Mouse (Mus musculus): ENCODE measurements around the gene Aebp2. TPM values are rescaled to one million over a fixed set of nuclear protein-coding genes. Genes with fewer than 3 reads are reported as not detected.

The Aebp2 gene
- polyA plus RNA-seq, 1 experiment from 2014 or later: 11.3 TPM

DNA sequence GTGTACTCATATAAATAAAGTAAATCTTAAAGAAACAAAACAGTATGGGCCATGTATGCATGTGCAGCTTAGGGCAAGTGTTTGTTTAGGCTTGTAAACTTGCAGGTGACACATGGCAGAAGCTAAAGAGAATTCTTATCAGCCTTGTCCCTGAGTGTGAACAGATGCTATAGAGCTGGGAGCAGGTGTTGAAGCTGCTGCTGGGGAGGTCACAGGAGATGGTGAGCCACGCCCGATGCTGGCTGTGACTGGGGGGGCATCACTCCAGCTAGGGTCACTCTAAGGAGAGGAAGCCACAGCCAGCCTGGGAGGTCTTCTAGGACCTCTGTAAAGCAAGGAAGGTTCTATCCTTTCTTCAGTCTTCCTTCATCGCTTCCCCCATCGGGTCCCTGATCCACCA lies 53.6 kb downstream of the Aebp2 start:
- H3K4me1 ChIP-seq (replicated peaks; ENCODE audit: control insufficient read depth, insufficient read depth, low read length): peaks cover 19% of the 10 kb centered on the region
- no peak for ATAC-seq (ENCODE audit: low FRiP score)
- H3K9me3 ChIP-seq (ENCODE audit: control insufficient read depth, low read length): no peaks in the 10 kb centered on the region
- H3K27me3 ChIP-seq (ENCODE audit: control insufficient read depth, insufficient read depth, low read length): no peaks in the 10 kb centered on the region
- no peak overlapping the region for H3K9ac ChIP-seq
- no peak overlapping the region for H3K4me3 ChIP-seq (replicated peaks; ENCODE audit: low read length)
- 93% methylated on average over 4 of the region's 4 CpGs for WGBS
- no peak overlapping the region for H3K27ac ChIP-seq
- H3K36me3 ChIP-seq (replicated peaks; ENCODE audit: control insufficient read depth, insufficient read depth): no peaks in the 10 kb centered on the region
- no peak for DNase-seq (ENCODE audit: low spot score)
- no peak overlapping the region for H3K4me2 ChIP-seq (replicated peaks)

- Histone ChIP-seq H3K4me2 (replicated peaks) (no peak overlapping the region), H3K4me1 (replicated peaks; ENCODE audit: control insufficient read depth, insufficient read depth, low read length) (peaks cover 19% of the 10 kb centered on the region), H3K9ac (no peak overlapping the region), H3K36me3 (replicated peaks; ENCODE audit: control insufficient read depth, insufficient read depth) (no peaks in the 10 kb centered on the region), H3K27ac (no peak overlapping the region), H3K27me3 (ENCODE audit: control insufficient read depth, insufficient read depth, low read length) (no peaks in the 10 kb centered on the region), H3K4me3 (replicated peaks; ENCODE audit: low read length) (no peak overlapping the region), H3K9me3 (ENCODE audit: control insufficient read depth, low read length) (no peaks in the 10 kb centered on the region)
- 14% methylated on average over 4 of the region's 4 CpGs for WGBS
- DNase-seq (ENCODE audit: low spot score): no peak
- ATAC-seq (ENCODE audit: low FRiP score): no peak
Observed at GRCm38 (mm10) chr6:140677041-140677440, 54.6 kb downstream of the Aebp2 start.

- Histone ChIP-seq H3K27ac (peak overlapping the region; percentile 53), H3K36me3 (replicated peaks; ENCODE audit: control insufficient read depth, insufficient read depth) (no peaks in the 10 kb centered on the region), H3K4me3 (replicated peaks; ENCODE audit: low read length) (no peak overlapping the region), H3K4me2 (replicated peaks) (no peak overlapping the region), H3K4me1 (replicated peaks; ENCODE audit: control insufficient read depth, insufficient read depth, low read length) (peaks cover 19% of the 10 kb centered on the region), H3K9me3 (ENCODE audit: control insufficient read depth, low read length) (no peaks in the 10 kb centered on the region), H3K27me3 (ENCODE audit: control insufficient read depth, insufficient read depth, low read length) (no peaks in the 10 kb centered on the region), H3K9ac (no peak overlapping the region)
- no peak for ATAC-seq (ENCODE audit: low FRiP score)
- WGBS: 52% methylated on average over 9 of the region's 9 CpGs
- DNase-seq (ENCODE audit: low spot score): no peak
Observed at GRCm38 (mm10) chr6:140677960-140678359, 55.5 kb downstream of the Aebp2 start.

DNA sequence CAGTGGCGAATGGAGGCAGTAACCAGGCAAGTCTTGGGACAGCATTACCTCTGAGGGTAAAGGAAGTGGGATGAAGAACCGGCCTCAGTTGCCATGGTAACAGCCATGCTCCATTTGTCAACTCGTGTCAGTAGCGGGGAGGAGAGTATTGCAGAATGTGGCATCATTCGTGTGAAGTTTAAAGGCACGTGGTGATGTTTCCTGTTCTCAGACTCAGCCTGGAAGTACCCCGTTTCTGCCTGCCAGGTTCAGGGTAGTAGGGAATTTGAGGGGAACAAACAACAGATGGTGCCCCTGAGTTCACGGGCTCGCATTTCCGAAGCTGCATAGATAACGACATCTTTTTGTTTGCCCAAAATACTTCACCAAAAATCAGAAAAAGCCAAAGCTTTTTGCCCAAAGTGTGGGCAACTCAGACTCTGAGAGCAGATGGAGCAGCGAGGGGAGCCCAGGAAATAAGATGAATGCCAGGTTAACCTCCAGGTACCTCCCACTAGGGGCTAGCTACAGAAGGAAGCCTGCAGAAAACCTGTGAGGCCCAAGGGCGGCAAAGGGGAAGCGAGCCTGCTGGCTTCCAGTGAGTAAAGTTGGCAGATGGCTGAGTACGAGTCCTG lies 56.3 kb downstream of the Aebp2 start:
- peak; percentile 73 for ATAC-seq (ENCODE audit: low FRiP score)
- no peaks in the 10 kb centered on the region for H3K36me3 ChIP-seq (replicated peaks; ENCODE audit: control insufficient read depth, insufficient read depth)
- H3K27ac ChIP-seq: peak overlapping the region; percentile 53; the same call in 1 of the 2 replicates
- no peaks in the 10 kb centered on the region for H3K27me3 ChIP-seq (ENCODE audit: control insufficient read depth, insufficient read depth, low read length)
- DNase-seq (ENCODE audit: low spot score): peak; percentile 81
- no peak overlapping the region for H3K9ac ChIP-seq
- WGBS: 17% methylated on average over 15 of the region's 15 CpGs
- H3K4me1 ChIP-seq (replicated peaks; ENCODE audit: control insufficient read depth, insufficient read depth, low read length): peaks cover 19% of the 10 kb centered on the region
- peak overlapping the region; percentile 26 for H3K4me2 ChIP-seq (replicated peaks)
- no peak overlapping the region for H3K4me3 ChIP-seq (replicated peaks; ENCODE audit: low read length)
- H3K9me3 ChIP-seq (ENCODE audit: control insufficient read depth, low read length): no peaks in the 10 kb centered on the region

- Histone ChIP-seq H3K27me3 (ENCODE audit: control insufficient read depth, insufficient read depth, low read length) (no peaks in the 10 kb centered on the region), H3K9me3 (ENCODE audit: control insufficient read depth, low read length) (no peaks in the 10 kb centered on the region), H3K4me1 (replicated peaks; ENCODE audit: control insufficient read depth, insufficient read depth, low read length) (peaks cover 19% of the 10 kb centered on the region), H3K36me3 (replicated peaks; ENCODE audit: control insufficient read depth, insufficient read depth) (no peaks in the 10 kb centered on the region), H3K4me2 (replicated peaks) (no peak overlapping the region), H3K4me3 (replicated peaks; ENCODE audit: low read length) (no peak overlapping the region), H3K27ac (no peak overlapping the region), H3K9ac (no peak overlapping the region)
- WGBS: 54% methylated on average over 7 of the region's 7 CpGs
- no peak for ATAC-seq (ENCODE audit: low FRiP score)
- DNase-seq (ENCODE audit: low spot score): no peak
Observed at GRCm38 (mm10) chr6:140680713-140681112, 58.2 kb downstream of the Aebp2 start.

DNA sequence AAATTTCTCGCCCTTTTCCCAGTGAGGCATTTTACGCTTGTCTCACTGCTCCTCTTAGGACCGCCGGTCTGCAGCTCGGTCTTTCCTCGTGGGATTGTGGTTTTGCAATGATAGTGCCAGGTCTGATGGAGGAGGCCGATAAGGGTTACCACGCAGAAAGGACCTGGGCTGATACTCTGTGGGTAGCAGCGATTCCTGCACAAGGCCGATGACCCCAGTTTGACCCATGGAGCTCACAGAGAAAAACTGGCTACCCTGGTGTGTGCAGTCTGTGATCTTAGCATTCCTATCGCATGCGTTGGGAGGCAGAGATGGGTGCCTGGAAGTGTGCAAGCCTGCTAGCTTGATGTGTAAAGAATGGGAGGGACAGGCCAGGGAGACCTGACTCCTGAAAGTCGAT lies 60.4 kb downstream of the Aebp2 start:
- H3K4me2 ChIP-seq (replicated peaks): 0 out of 2 replicates have a peak overlapping the region, but pooled peaks have one; percentile 7
- H3K9me3 ChIP-seq (ENCODE audit: control insufficient read depth, low read length): no peaks in the 10 kb centered on the region
- no peaks in the 10 kb centered on the region for H3K27me3 ChIP-seq (ENCODE audit: control insufficient read depth, insufficient read depth, low read length)
- no peak overlapping the region for H3K27ac ChIP-seq
- H3K4me3 ChIP-seq (replicated peaks; ENCODE audit: low read length): no peak overlapping the region
- no peak for ATAC-seq (ENCODE audit: low FRiP score)
- no peak for DNase-seq (ENCODE audit: low spot score)
- peaks cover 17% of the 10 kb centered on the region for H3K4me1 ChIP-seq (replicated peaks; ENCODE audit: control insufficient read depth, insufficient read depth, low read length)
- 40% methylated on average over 13 of the region's 13 CpGs for WGBS
- H3K36me3 ChIP-seq (replicated peaks; ENCODE audit: control insufficient read depth, insufficient read depth): no peaks in the 10 kb centered on the region
- H3K9ac ChIP-seq: no peak overlapping the region

DNA sequence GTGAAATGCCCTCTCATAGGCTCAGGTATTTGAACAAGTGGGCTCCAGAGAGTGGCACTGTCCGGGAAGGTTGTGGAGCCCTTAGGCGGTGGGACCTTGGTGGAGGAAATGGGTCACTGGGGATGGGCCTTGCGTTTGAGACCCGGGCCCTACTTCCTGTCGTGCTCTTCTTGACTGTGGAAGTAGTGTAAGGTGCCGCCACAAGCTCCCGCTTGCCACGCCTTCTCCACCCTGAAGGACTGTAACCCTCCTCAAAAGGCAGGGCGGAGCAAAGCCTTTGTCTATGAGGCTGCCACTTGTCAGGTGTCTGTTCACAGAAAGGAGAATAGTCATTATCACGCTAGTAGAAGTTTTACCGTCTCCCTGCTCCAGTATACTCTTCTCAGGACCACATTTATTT lies 61.9 kb downstream of the Aebp2 start:
- DNase-seq (ENCODE audit: low spot score): no peak
- Histone ChIP-seq H3K9ac (no peak overlapping the region), H3K4me1 (replicated peaks; ENCODE audit: control insufficient read depth, insufficient read depth, low read length) (0 out of 2 replicates have a peak, but pooled peaks cover 1% of the 10 kb centered on the region), H3K9me3 (ENCODE audit: control insufficient read depth, low read length) (no peaks in the 10 kb centered on the region), H3K36me3 (replicated peaks; ENCODE audit: control insufficient read depth, insufficient read depth) (no peaks in the 10 kb centered on the region), H3K4me2 (replicated peaks) (no peak overlapping the region), H3K4me3 (replicated peaks; ENCODE audit: low read length) (no peak overlapping the region), H3K27ac (no peak overlapping the region), H3K27me3 (ENCODE audit: control insufficient read depth, insufficient read depth, low read length) (no peaks in the 10 kb centered on the region)
- WGBS: 91% methylated on average over 11 of the region's 11 CpGs
- no peak for ATAC-seq (ENCODE audit: low FRiP score)

DNA sequence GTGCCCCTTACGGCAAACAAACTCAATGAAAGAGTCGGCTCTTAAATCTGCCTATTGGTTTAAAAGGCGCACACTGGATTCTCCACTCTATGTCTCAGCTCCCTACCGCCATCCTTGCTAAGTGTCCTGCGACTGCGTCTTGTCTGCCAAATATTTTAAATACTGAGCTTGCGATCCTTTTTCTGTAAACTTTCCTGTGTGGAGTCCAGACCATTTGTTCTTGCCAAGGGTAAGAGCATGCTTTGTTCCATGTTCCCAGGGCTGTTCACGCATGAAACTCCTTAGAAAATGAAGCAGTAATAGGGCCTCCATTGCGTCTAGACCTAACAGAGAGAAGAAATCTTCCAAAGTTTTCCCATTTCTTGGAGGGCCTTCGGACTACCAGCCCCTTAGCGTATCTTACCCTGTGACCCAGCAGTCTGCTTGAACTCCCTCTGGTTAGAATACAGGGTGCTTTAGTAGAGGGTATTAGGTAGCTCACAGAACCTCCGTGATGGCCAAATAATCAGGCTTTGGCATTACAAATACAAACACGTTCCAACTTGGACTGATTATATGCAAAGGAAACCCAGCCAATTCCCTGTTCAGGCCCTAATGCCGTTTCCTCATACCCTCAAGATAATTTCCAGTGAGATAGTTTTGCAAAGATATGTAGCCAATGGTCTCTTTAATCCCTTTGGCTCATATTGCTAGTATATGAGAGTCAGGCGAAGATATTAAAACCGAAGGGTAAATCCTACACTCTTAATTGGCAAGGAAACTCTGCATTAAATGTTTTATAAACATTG lies 67.3 kb downstream of the Aebp2 start:
- H3K27me3 ChIP-seq (ENCODE audit: control insufficient read depth, insufficient read depth, low read length): no peaks in the 10 kb centered on the region
- 82% methylated on average over 16 of the region's 16 CpGs for WGBS
- no peak overlapping the region for H3K4me3 ChIP-seq (replicated peaks; ENCODE audit: low read length)
- no peaks in the 10 kb centered on the region for H3K9me3 ChIP-seq (ENCODE audit: control insufficient read depth, low read length)
- DNase-seq (ENCODE audit: low spot score): no peak
- H3K4me2 ChIP-seq (replicated peaks): no peak overlapping the region
- H3K4me1 ChIP-seq (replicated peaks; ENCODE audit: control insufficient read depth, insufficient read depth, low read length): no peaks in the 10 kb centered on the region
- no peak overlapping the region for H3K27ac ChIP-seq
- no peaks in the 10 kb centered on the region for H3K36me3 ChIP-seq (replicated peaks; ENCODE audit: control insufficient read depth, insufficient read depth)
- no peak overlapping the region for H3K9ac ChIP-seq
- ATAC-seq (ENCODE audit: low FRiP score): no peak; the same call in 1 of the 2 replicates

DNA sequence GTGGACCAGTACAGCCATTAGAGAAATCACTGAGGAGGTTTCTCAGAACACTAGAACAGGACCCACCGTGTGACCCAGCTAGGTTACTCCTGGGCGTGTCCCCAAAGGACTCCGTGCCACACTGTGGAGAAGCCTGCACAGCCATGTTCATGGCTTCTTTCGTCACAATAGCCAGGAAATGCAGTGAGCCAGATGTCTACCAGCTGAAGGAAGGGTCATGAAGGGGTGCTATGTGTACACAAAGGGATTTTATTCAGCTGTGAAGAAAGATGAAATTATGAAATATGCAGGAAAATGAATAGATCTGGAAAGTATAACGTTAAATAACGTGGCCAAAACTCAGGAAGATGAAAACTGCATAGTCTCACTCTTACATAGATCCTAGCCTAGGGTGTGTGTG lies 69.7 kb downstream of the Aebp2 start:
- H3K9ac ChIP-seq: no peak overlapping the region
- H3K27ac ChIP-seq: no peak overlapping the region
- H3K9me3 ChIP-seq (ENCODE audit: control insufficient read depth, low read length): no peaks in the 10 kb centered on the region
- DNase-seq (ENCODE audit: low spot score) (no peak), ATAC-seq (ENCODE audit: low FRiP score) (no peak)
- no peak overlapping the region for H3K4me2 ChIP-seq (replicated peaks)
- H3K4me3 ChIP-seq (replicated peaks; ENCODE audit: low read length): no peak overlapping the region
- no peaks in the 10 kb centered on the region for H3K27me3 ChIP-seq (ENCODE audit: control insufficient read depth, insufficient read depth, low read length)
- 90% methylated on average over 6 of the region's 6 CpGs for WGBS
- no peaks in the 10 kb centered on the region for H3K36me3 ChIP-seq (replicated peaks; ENCODE audit: control insufficient read depth, insufficient read depth)
- H3K4me1 ChIP-seq (replicated peaks; ENCODE audit: control insufficient read depth, insufficient read depth, low read length): peaks cover 15% of the 10 kb centered on the region

Measured in hindbrain, embryonic 14.5 days (tissue).